Mouse (Mus musculus): Measurements from ENCODE around the gene Dolpp1.

- TF ChIP-seq CTCF (IDR thresholded peaks at IDR 0.05; ENCODE audit: borderline replicate concordance, extremely low read depth, insufficient read depth, insufficient read length) (no peak), POLR2A (IDR thresholded peaks at IDR 0.05; ENCODE audit: borderline replicate concordance, extremely low read depth, insufficient read depth, insufficient read length, poor library complexity, severe bottlenecking) (no peak)
These were observed 15.7 kb downstream of the Dolpp1 start for GRCm38 (mm10) chr2:30407778-30408177.

Measured in brain, embryonic 14.5 days (tissue).